Mouse (Mus musculus): ENCODE measurements at regions not wholly inside any gene's neighbourhood (a gene's known extent, or its start where the extent isn't known, plus 50 kb on each side); places are given as distances from the start of the nearest gene placed in this dataset.
A peak's percentile ranks its signal among the peaks of the same experiment; 100 is the strongest.

DNA sequence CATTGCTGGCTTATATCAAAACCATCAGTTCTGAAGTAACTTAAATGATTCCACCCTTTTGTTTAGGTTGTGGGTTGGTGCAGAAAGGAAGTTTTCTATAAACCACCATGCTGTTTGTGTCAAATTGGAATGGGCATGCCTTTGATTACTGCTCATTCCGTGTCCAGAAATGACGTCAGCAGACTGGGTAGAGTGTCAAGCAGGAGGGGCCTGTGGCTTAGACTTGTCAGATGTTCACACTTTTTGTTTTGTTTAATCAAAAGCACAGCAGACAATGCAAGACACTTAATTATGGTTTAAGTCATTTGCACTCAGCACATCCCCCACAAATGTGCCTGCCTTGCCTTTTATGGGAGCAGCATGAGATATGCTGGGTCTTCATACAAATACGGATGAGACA lies 120.5 kb upstream of the Jag1 start:
- no peak for DNase-seq
- peaks cover 3% of the 10 kb centered on the region; the same call in 1 of the 2 replicates for H3K4me1 ChIP-seq (ENCODE audit: control insufficient read depth, insufficient read depth, low read length)
- no peak overlapping the region for H3K4me3 ChIP-seq (replicated peaks; ENCODE audit: extremely low read depth, low read depth, low read length)
- 50% methylated on average over 3 of the region's 3 CpGs for WGBS
- TF ChIP-seq POLR2A (IDR thresholded peaks at IDR 0.05; ENCODE audit: borderline replicate concordance, extremely low read depth, low read depth, low read length) (no peak), CTCF (IDR thresholded peaks at IDR 0.05; ENCODE audit: insufficient read depth, low read length) (no peak)

DNA sequence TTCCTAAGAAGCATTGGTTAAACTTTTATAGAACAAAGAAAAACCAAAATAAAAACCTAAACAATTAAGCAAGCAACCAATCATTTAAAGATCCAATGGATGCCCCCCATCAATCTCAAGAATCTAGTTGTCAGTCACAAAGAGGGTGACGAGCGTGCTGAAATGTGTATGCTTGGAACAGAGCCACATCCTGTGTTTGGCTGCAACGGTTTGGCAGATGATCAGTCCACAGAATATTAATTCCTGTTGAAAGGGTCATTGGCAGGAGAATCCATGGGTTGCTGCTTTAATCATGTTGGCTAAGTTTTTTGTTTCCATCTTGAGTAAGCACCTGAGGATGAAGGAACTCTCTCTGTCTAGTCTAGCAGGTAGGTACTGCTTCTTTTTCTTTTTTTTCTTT lies 117.5 kb upstream of the Jag1 start:
- no peak for DNase-seq
- Histone ChIP-seq H3K4me3 (replicated peaks; ENCODE audit: extremely low read depth, low read depth, low read length) (no peak overlapping the region), H3K4me1 (ENCODE audit: control insufficient read depth, insufficient read depth, low read length) (peaks cover 3% of the 10 kb centered on the region; the same call in 1 of the 2 replicates)
- WGBS, result 33% methylated on average over 3 of the region's 3 CpGs
- TF ChIP-seq CTCF (IDR thresholded peaks at IDR 0.05; ENCODE audit: insufficient read depth, low read length) (no peak), POLR2A (IDR thresholded peaks at IDR 0.05; ENCODE audit: borderline replicate concordance, extremely low read depth, low read depth, low read length) (no peak)

DNA sequence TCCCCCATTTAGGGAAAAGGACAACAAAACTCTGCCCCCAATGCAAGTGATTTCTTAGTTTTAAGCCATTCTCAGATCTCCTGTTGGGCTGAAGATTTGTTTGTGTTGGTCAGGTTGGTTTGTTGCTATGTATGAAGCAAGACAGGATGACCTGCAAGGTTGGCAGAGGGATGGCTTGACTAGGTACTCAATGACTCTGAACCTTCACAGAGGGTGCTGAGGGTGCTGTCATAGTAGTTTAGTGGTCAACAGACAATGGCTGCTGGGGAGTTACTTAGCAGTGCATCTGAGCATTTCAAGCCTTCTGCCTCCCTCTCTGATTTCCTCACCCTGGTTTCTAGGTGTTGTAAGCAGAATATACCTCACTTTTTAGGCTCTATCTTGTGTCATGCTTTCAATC lies 114.7 kb upstream of the Jag1 start:
- TF ChIP-seq POLR2A (IDR thresholded peaks at IDR 0.05; ENCODE audit: borderline replicate concordance, extremely low read depth, low read depth, low read length) (no peak), CTCF (IDR thresholded peaks at IDR 0.05; ENCODE audit: insufficient read depth, low read length) (no peak)
- Histone ChIP-seq H3K4me3 (replicated peaks; ENCODE audit: extremely low read depth, low read depth, low read length) (no peak overlapping the region), H3K4me1 (ENCODE audit: control insufficient read depth, insufficient read depth, low read length) (no peaks in the 10 kb centered on the region)
- DNase-seq, result no peak

DNA sequence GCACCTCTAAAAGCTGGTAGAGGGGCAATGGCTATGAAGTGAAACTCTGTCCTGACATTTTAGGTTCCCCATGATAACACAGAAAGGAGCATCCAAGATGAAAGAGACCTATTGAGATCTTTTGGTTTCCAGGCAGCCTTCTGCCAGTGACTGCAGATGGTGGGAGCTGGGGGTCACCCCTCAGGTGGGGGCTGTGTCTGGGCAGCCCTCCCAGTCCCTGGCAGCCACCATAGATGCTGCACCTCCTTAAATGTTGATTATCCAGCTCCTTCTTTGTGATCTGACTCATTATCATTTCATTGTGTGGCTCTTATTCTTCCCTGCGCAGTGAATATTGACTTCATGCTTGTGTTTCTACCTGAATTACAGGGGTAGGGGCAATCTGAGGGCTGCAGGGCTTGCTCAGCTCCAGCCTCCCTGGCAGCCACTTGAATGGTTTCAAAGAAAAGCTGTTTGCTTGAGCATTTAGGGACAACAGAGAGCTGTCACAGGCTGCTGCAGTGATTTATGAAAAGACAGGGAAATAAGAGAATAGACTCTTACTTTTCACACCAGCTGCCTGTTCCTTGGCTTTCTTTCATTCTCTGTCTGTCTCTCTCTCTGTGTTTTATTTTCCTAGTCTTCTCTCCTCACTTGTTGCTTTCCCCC lies 113.1 kb upstream of the Jag1 start:
- TF ChIP-seq POLR2A (IDR thresholded peaks at IDR 0.05; ENCODE audit: borderline replicate concordance, extremely low read depth, low read depth, low read length) (no peak), CTCF (IDR thresholded peaks at IDR 0.05; ENCODE audit: insufficient read depth, low read length) (no peak)
- no peak for DNase-seq
- Histone ChIP-seq H3K4me3 (replicated peaks; ENCODE audit: extremely low read depth, low read depth, low read length) (no peak overlapping the region), H3K4me1 (ENCODE audit: control insufficient read depth, insufficient read depth, low read length) (no peaks in the 10 kb centered on the region; the same call in 1 of the 2 replicates)
- WGBS, result 65% methylated on average over 1 of the region's 1 CpGs

DNA sequence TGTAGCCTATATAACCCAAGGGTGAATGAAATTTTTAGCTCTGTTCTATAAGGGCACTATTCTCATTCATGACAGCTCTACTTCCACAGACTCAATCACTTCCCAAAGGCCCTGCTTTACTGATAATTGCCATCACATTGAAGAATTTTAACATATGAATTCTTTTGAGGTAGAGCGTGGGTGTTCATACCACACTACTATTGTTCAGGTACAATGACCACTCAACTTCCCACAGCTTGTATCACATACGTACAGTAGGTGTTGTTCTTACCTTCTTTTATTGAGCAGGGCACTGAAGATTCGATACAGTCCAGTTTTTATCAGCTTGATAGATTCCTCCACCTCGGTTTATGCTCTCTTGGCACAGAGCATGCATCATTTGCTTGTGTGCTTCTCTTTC lies 111.1 kb upstream of the Jag1 start:
- H3K4me1 ChIP-seq (ENCODE audit: control insufficient read depth, insufficient read depth, low read length), result no peaks in the 10 kb centered on the region; the same call in 1 of the 2 replicates
- no peak overlapping the region for H3K4me3 ChIP-seq (replicated peaks; ENCODE audit: extremely low read depth, low read depth, low read length)
- 89% methylated on average over 4 of the region's 4 CpGs for WGBS
- DNase-seq, result no peak
- TF ChIP-seq CTCF (IDR thresholded peaks at IDR 0.05; ENCODE audit: insufficient read depth, low read length) (no peak), POLR2A (IDR thresholded peaks at IDR 0.05; ENCODE audit: borderline replicate concordance, extremely low read depth, low read depth, low read length) (no peak)

DNA sequence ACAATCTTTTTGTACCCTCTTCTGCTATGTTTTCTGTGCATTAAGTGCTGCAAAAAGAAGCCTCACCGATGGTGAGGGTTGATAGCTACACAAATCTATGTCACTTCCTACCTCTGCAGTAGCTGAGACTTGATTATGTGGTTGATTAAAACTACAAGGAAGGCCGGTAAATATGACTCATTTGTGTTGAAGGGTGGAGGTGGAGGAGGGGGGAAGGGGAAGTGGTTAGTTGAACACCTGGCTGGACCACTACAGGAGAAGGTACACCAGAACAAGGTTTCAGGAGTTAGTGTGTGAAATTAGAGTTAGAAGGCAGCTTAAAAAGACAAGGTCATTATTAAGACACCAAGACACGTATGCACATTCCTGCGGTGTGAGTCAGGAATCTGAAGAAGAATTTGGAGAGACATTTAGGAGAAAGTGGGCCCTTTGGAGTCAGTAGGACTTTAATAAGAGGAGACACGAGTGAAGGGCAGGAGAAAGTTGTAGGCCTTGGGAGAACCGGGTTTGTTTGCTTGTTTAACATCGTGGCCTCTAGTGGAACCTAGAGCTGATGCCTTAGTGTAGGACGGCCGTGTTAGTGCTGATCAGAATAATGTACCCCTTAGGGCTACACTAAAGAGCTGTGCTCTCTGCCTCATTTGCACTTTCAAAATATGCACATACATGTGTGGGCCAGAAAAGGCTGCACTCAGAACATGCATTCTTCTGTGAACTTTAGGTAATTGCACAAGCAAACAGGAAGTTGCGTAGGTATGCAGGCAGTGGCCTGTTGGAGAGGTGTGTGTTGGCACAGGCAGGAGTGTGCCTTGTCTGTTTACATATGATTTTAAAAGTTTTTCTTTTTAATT lies 108.5 kb upstream of the Jag1 start:
- H3K4me3 ChIP-seq (replicated peaks; ENCODE audit: extremely low read depth, low read depth, low read length), result no peak overlapping the region
- no peaks in the 10 kb centered on the region; the same call in 1 of the 2 replicates for H3K4me1 ChIP-seq (ENCODE audit: control insufficient read depth, insufficient read depth, low read length)
- no peak for TF ChIP-seq CTCF (IDR thresholded peaks at IDR 0.05; ENCODE audit: insufficient read depth, low read length)
- TF ChIP-seq POLR2A (IDR thresholded peaks at IDR 0.05; ENCODE audit: borderline replicate concordance, extremely low read depth, low read depth, low read length), result no peak
- WGBS, result 62% methylated on average over 10 of the region's 10 CpGs
- peak; percentile 23 for DNase-seq

DNA sequence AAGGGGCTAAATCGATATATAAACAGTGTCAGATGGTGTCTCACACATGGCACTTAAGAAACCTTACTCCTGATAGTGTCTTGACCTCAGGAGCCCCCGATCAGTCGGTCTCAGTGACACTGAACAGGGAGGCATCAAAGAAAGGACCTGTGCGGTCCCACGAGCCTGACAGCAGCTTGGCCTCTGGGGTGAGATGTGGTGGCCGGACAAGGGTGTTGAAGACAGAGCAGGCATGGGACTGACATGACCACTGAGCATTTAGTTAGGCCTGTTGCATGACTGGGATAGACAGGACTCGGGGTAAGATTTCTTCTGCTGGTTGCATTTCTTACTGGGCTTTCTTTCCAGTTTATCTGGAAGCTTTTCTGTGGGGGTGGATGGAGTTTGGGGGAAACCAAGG lies 99.3 kb upstream of the Jag1 start:
- no peaks in the 10 kb centered on the region for H3K4me1 ChIP-seq (ENCODE audit: control insufficient read depth, insufficient read depth, low read length)
- DNase-seq, result no peak
- no peak overlapping the region for H3K4me3 ChIP-seq (replicated peaks; ENCODE audit: extremely low read depth, low read depth, low read length)
- 55% methylated on average over 7 of the region's 7 CpGs for WGBS
- TF ChIP-seq CTCF (IDR thresholded peaks at IDR 0.05; ENCODE audit: insufficient read depth, low read length) (no peak), POLR2A (IDR thresholded peaks at IDR 0.05; ENCODE audit: borderline replicate concordance, extremely low read depth, low read depth, low read length) (no peak)

DNA sequence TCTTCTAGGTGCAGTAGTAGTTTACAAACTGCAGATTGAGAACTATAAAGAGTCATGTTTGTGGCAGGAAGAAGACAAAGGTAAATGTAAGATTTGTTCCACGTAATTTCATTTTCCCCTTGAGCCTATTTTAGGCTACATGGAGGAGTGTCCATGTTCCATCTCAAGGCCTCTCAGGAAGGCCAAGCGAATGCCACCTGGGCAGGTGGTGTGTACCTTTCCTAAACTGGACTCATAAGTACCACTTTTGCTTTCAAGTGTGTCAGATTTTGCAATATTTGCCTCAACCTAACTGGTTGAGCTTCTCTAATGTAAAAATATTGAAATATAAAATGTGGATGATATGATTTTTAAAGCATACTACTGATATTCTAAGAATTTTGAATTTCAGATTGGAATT lies 91.4 kb upstream of the Jag1 start:
- WGBS, result 77% methylated on average over 2 of the region's 2 CpGs
- DNase-seq, result no peak
- no peak overlapping the region for H3K4me3 ChIP-seq (replicated peaks; ENCODE audit: extremely low read depth, low read depth, low read length)
- H3K4me1 ChIP-seq (ENCODE audit: control insufficient read depth, insufficient read depth, low read length), result no peaks in the 10 kb centered on the region
- TF ChIP-seq CTCF (IDR thresholded peaks at IDR 0.05; ENCODE audit: insufficient read depth, low read length) (no peak), POLR2A (IDR thresholded peaks at IDR 0.05; ENCODE audit: borderline replicate concordance, extremely low read depth, low read depth, low read length) (no peak)

DNA sequence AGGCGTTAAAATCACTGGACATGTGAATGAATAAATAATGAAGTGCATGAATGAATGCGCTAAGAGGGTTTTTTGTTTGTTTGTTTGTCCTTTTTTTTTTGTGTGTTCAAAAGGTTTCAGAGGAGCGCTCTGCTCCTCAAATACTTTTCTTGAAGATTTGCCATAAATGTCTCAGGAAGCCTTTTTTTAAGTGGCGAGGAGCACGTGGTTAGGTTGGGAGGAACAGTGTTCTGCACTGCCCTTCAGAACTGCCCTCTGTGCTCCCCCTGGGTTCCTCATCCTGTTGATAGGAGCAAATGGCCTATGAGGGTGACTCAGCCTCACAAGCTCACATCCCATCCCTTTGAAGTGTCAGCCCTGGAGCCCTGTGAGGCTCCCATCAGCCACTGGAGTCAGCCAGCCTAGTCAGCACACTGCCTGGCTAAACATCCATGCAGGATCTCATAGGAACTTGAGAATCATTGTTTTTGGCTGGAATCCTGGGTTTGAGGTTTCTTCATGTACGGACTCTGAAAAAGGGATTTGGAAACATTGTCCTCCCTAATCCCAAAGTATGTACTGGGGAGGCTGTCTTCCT lies 87.9 kb upstream of the Jag1 start:
- DNase-seq, result no peak
- Histone ChIP-seq H3K4me1 (ENCODE audit: control insufficient read depth, insufficient read depth, low read length) (peaks cover 2% of the 10 kb centered on the region), H3K4me3 (replicated peaks; ENCODE audit: extremely low read depth, low read depth, low read length) (no peak overlapping the region)
- 74% methylated on average over 6 of the region's 6 CpGs for WGBS
- no peak for TF ChIP-seq POLR2A (IDR thresholded peaks at IDR 0.05; ENCODE audit: borderline replicate concordance, extremely low read depth, low read depth, low read length)
- no peak for TF ChIP-seq CTCF (IDR thresholded peaks at IDR 0.05; ENCODE audit: insufficient read depth, low read length)

All from lung, adult 2 months (tissue).